Mouse (Mus musculus): ENCODE results near the gene Tlk2. TPM values are rescaled to one million over a fixed set of nuclear protein-coding genes. Genes with fewer than 3 reads are reported as not detected.

Tlk2 gene
- polyA plus RNA-seq, 1 experiment from 2014 or later = 7.4 TPM

DNA sequence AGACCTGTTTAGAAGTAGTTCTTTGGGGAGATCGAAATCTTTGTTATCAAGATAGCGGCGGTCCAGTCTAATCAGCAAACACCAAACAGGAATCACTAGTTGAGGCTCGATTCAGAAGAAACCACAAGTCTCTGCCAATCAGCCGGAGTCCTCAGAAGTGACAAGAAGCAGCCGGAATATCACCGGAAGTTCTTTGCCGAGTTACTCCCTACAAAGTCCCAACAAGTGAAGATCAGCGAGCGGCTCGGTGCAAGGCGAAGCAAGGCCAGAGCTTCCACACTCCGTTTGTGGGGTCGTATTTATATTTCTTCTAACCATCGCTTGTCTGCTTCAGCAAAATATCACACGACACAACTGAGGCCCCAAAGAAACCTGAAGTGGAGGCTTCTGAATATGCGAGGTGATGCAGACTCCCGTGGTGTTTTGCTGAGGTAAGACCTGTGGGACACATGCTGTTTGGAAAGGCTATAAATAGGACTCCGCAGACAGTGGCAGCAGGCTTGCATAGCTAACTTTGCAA, 21.8 kb upstream of the Tlk2 start:
- Histone ChIP-seq H3K36me3 (ENCODE audit: control insufficient read depth, insufficient read depth, low read length) (no peaks in the 10 kb centered on the region), H3K4me3 (ENCODE audit: low read depth, low read length) (no peak overlapping the region), H3K9ac (ENCODE audit: low read length) (no peak overlapping the region), H3K4me2 (replicated peaks; ENCODE audit: low read depth) (no peak overlapping the region), H3K4me1 (replicated peaks; ENCODE audit: control insufficient read depth, insufficient read depth) (no peaks in the 10 kb centered on the region), H3K27ac (replicated peaks) (no peak overlapping the region), H3K9me3 (ENCODE audit: control insufficient read depth, low read length) (no peaks in the 10 kb centered on the region), H3K27me3 (ENCODE audit: control insufficient read depth, insufficient read depth, low read length) (no peaks in the 10 kb centered on the region)
- ATAC-seq (ENCODE audit: low FRiP score, low TSS enrichment) = no peak
- no peak for TF ChIP-seq EP300 (optimal IDR thresholded peaks at IDR 0.05)
- TF ChIP-seq CTCF (IDR thresholded peaks at IDR 0.05; ENCODE audit: low read depth) = no peak
- DNase-seq (ENCODE audit: low spot score) = no peak
- WGBS = 83% methylated on average over 19 of the region's 19 CpGs

DNA sequence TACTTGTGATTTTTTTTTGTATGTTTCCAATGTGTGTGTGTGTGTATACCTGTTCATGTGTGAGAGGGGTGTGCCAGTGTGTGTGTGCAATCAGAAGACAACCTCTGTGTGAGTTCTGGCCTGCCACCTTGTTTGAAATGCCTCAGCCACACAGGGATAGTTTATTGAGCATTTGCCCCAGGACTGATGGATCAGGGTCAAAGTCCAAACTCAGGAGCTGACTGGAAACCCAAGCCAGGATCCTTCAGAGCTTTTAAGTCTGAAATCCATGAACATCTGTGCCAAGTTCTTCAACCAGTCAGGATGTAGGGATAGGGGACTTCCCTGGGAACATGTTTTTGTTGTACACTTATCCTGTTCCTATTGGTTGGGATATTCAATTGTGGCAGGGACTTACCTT, 20.6 kb upstream of the Tlk2 start:
- Histone ChIP-seq H3K4me2 (replicated peaks; ENCODE audit: low read depth) (no peak overlapping the region), H3K36me3 (ENCODE audit: control insufficient read depth, insufficient read depth, low read length) (no peaks in the 10 kb centered on the region), H3K9ac (ENCODE audit: low read length) (no peak overlapping the region), H3K4me1 (replicated peaks; ENCODE audit: control insufficient read depth, insufficient read depth) (no peaks in the 10 kb centered on the region), H3K27ac (replicated peaks) (no peak overlapping the region), H3K4me3 (ENCODE audit: low read depth, low read length) (no peak overlapping the region), H3K9me3 (ENCODE audit: control insufficient read depth, low read length) (no peaks in the 10 kb centered on the region), H3K27me3 (ENCODE audit: control insufficient read depth, insufficient read depth, low read length) (no peaks in the 10 kb centered on the region)
- TF ChIP-seq CTCF (IDR thresholded peaks at IDR 0.05; ENCODE audit: low read depth) = no peak
- no peak for TF ChIP-seq EP300 (optimal IDR thresholded peaks at IDR 0.05)
- no peak for DNase-seq (ENCODE audit: low spot score)
- ATAC-seq (ENCODE audit: low FRiP score, low TSS enrichment) = no peak

DNA sequence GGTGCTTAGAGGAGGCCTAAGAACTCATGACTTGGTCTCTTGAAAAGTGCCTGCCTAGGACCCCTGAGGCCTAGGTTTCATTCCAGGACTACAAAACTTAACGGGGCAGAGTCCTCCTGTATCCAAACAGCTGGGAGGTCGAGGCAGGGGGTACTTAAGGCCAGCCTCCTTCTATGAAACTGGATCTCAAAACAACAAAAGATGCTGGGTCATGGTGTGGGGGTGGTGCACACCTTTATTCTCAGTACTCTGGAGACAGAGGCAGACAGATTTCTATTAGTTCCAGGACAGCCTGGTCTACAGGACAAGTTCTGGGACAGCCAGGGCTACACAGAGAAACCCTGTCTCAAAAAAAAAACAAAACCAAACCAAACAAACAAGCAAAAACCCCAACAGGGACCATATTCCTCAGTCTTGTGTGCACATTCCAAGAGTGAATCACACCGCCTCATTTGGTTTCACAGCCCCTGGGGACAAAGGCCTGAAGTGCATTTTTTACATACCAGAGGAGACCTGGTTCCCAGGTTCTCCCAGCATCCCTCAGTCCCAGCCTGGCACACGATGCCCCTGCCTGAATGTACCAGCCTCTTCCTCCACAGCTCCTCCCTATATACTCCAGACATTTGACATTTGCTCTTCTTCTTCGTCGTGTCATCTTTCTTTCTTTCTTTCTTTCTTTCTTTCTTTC, 18.8 kb upstream of the Tlk2 start:
- H3K4me2 ChIP-seq (replicated peaks; ENCODE audit: low read depth) = no peak overlapping the region
- H3K9ac ChIP-seq (ENCODE audit: low read length) = no peak overlapping the region
- DNase-seq (ENCODE audit: low spot score) (no peak), ATAC-seq (ENCODE audit: low FRiP score, low TSS enrichment) (no peak)
- 54% methylated on average over 6 of the region's 6 CpGs for WGBS
- TF ChIP-seq EP300 (optimal IDR thresholded peaks at IDR 0.05) (no peak), CTCF (IDR thresholded peaks at IDR 0.05; ENCODE audit: low read depth) (no peak)
- H3K27ac ChIP-seq (replicated peaks) = no peak overlapping the region
- H3K4me3 ChIP-seq (ENCODE audit: low read depth, low read length) = no peak overlapping the region
- no peaks in the 10 kb centered on the region for H3K4me1 ChIP-seq (replicated peaks; ENCODE audit: control insufficient read depth, insufficient read depth)
- no peaks in the 10 kb centered on the region for H3K27me3 ChIP-seq (ENCODE audit: control insufficient read depth, insufficient read depth, low read length)
- no peaks in the 10 kb centered on the region for H3K9me3 ChIP-seq (ENCODE audit: control insufficient read depth, low read length)
- no peaks in the 10 kb centered on the region for H3K36me3 ChIP-seq (ENCODE audit: control insufficient read depth, insufficient read depth, low read length)

DNA sequence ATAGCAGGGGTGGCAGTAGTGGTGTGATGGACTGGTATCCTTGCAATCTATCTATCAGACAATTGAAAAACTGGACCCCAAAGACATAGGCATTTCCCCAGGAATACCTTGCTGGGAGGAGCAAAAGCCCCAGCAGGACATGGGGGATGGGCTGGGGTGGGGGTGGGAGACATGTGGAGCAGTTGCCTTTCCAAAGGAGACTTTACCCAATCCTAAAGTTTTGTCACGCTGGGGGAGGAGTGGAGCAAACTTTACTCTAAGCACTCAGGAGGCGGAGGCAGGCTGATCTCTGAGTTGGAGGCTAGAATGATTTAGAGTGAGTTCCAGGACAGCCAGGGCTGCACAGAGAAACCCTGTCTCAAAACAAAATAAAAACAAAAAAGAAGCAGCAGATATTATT, 17.2 kb upstream of the Tlk2 start:
- no peak overlapping the region for H3K4me3 ChIP-seq (ENCODE audit: low read depth, low read length)
- DNase-seq (ENCODE audit: low spot score) (no peak), ATAC-seq (ENCODE audit: low FRiP score, low TSS enrichment) (no peak)
- H3K27me3 ChIP-seq (ENCODE audit: control insufficient read depth, insufficient read depth, low read length) = no peaks in the 10 kb centered on the region
- H3K9ac ChIP-seq (ENCODE audit: low read length) = no peak overlapping the region
- H3K4me2 ChIP-seq (replicated peaks; ENCODE audit: low read depth) = no peak overlapping the region
- no peak overlapping the region for H3K27ac ChIP-seq (replicated peaks)
- no peaks in the 10 kb centered on the region for H3K9me3 ChIP-seq (ENCODE audit: control insufficient read depth, low read length)
- 93% methylated on average over 2 of the region's 2 CpGs for WGBS
- TF ChIP-seq EP300 (optimal IDR thresholded peaks at IDR 0.05) = no peak
- no peak for TF ChIP-seq CTCF (IDR thresholded peaks at IDR 0.05; ENCODE audit: low read depth)
- H3K4me1 ChIP-seq (replicated peaks; ENCODE audit: control insufficient read depth, insufficient read depth) = no peaks in the 10 kb centered on the region
- no peaks in the 10 kb centered on the region for H3K36me3 ChIP-seq (ENCODE audit: control insufficient read depth, insufficient read depth, low read length)

DNA sequence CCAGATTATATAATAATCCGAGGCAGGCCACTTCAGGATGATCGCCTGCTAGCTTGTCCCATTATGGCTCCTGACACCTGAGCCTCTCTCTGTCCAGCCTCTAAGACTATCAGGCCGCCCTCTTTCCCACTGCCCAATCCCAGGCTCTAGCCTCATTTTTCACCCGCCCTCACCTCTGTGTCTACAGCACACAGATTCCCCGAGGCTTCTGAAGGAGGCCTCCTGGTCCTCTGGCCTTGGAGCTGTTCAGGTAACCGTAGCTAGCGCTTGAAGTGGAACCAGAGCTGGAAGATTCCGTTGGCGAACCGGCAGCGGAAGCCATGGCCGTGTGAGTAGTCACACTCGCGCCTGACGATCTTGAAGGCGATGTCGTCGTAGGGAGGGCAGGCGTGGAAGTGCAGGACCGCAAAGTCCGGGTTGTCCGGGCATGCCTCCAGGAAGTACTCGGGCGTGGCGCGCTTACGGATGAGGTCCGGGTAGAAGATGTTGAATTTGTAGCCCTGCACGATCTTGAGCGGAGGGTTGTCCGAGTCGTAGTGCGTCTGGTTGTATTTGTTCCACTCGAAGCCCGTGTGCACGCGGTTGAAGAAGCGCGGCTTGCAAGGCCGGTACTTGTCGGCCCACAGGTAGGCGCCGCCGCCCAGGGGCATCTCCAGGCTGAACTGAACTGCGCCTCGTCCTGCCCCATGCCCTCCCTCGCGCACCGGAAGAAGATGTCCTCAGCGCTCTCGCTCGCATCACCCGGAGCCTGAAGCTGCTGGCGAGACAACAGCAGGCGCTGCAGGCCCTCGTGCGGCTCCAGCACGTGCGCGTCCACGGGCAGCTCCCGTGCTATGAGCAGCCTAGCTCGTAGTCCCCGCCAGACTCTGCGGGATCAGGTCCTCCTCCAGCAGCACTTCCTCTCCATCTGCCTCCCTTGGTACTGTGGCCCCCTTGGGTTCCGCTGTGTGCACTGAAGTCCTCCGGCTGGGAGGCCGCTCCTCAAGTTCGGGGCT, 13.8 kb upstream of the Tlk2 start:
- 76% methylated on average over 69 of the region's 69 CpGs for WGBS
- TF ChIP-seq CTCF (IDR thresholded peaks at IDR 0.05; ENCODE audit: low read depth) = no peak
- TF ChIP-seq EP300 (optimal IDR thresholded peaks at IDR 0.05) = no peak
- no peaks in the 10 kb centered on the region for H3K36me3 ChIP-seq (ENCODE audit: control insufficient read depth, insufficient read depth, low read length)
- H3K9me3 ChIP-seq (ENCODE audit: control insufficient read depth, low read length) = no peaks in the 10 kb centered on the region
- no peak for ATAC-seq (ENCODE audit: low FRiP score, low TSS enrichment)
- H3K4me3 ChIP-seq (ENCODE audit: low read depth, low read length) = no peak overlapping the region
- no peak for DNase-seq (ENCODE audit: low spot score)
- no peaks in the 10 kb centered on the region for H3K4me1 ChIP-seq (replicated peaks; ENCODE audit: control insufficient read depth, insufficient read depth)
- no peaks in the 10 kb centered on the region for H3K27me3 ChIP-seq (ENCODE audit: control insufficient read depth, insufficient read depth, low read length)
- no peak overlapping the region for H3K4me2 ChIP-seq (replicated peaks; ENCODE audit: low read depth)
- H3K27ac ChIP-seq (replicated peaks) = no peak overlapping the region
- no peak overlapping the region for H3K9ac ChIP-seq (ENCODE audit: low read length)
